Mouse (Mus musculus) adrenal gland, postnatal 36 days (tissue): ENCODE results near the gene Sp9. TPM values are rescaled to one million over a fixed set of nuclear protein-coding genes. Genes with fewer than 3 reads are reported as not detected.

Experiments
- DNase-seq, 2 experiments: peaks; one replicate each; pipeline ENCODE4 v3.0.0; 2021; ENCODE audit warnings: mixed read lengths in 1 of 2
- total RNA-seq, 2 experiments: library from RNA; stranded (reverse); gene quantifications; 2 replicates each; pipeline ENCODE4 v1.2.3; 2021

Gene Sp9
- total RNA-seq, 2 experiments from 2014 or later: not detected

DNA sequence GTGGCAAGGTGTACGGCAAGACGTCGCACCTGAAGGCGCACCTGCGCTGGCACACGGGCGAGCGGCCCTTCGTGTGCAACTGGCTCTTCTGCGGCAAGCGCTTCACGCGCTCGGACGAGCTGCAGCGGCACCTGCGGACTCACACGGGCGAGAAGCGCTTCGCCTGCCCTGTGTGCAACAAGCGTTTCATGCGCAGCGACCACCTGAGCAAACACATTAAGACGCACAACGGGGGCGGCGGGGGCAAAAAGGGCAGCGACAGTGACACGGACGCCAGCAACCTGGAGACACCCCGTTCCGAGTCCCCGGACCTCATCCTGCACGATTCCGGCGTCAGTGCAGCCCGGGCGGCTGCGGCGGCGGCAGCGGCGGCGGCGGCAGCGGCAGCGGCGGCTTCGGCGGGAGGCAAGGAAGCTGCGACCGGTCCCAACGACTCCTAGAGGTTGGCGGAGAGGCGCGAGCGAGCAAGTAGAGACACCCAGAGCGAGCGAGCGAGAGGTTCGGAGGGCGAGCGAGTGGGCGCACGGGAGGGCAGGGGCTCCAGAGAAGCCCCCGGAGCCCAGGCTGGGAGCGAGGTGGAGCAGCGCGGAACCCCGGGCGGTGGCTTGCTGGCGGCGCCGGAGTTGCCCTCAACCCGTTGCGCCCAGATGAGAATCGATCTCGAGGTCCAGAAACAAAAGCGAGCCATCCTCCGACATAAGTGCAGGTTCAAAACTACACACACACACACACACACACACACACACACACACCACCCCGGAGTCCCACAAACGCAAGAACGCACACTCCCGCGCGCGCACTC, 2.6 kb downstream of the Sp9 start:
- DNase-seq: peak in 1 of 2 experiments; percentile 54

DNA sequence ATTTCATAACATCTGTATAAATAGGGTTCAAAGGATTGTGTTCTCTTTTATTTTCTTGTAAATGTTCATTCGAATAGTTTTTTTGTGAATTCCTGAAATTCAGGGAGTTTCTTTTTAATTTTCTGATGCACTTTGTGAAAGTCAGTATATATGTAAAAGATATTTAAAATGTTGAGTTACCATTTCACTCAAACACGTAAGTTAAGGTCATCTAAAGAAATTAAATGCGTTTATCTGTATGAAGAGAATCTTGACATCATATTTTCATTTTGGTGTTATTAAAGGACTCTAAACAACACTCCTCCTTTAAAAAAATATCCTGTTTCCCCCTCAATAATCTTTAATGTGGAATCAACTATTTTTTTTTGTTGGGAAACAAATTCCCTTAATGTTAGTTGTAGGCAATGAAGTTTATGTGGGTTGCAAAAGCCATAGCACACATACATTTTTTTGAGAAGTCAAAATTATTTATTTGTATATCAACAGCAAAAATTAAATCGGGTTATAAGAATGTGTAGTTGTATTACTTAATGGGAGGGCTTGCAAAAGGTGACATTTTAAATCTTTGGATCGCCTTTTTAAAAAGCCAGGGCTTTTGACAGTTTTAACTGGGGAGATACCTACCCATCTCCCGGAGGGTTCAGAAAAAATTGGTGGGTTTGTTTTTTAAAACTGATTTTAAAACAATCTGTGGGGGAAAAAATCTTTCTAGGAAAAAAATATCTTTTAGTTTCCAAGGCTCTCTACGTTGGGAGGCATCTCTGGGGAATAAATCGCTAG, 3.7 kb downstream of the Sp9 start:
- no peak for DNase-seq

DNA sequence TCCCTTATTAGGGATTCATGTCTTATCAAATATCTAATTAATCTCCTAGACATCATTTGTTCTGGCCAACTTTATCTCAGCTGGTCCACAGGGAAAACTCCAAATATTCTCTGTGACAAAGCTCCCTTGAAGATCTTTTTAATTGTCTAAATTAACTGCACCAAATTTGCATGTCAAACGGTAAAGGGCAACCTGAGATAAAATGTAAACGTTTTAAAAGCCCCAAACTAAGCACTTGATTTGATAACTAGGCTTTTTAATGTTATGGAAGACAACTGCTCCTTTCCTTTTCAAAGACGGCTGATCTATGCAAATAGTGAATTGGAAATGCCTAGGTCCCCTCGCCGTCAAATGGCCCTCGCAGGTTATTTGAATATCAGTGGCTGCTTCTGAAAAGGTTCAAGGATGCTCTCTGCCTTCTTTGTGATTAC, 4.4 kb downstream of the Sp9 start:
- DNase-seq: no peak

DNA sequence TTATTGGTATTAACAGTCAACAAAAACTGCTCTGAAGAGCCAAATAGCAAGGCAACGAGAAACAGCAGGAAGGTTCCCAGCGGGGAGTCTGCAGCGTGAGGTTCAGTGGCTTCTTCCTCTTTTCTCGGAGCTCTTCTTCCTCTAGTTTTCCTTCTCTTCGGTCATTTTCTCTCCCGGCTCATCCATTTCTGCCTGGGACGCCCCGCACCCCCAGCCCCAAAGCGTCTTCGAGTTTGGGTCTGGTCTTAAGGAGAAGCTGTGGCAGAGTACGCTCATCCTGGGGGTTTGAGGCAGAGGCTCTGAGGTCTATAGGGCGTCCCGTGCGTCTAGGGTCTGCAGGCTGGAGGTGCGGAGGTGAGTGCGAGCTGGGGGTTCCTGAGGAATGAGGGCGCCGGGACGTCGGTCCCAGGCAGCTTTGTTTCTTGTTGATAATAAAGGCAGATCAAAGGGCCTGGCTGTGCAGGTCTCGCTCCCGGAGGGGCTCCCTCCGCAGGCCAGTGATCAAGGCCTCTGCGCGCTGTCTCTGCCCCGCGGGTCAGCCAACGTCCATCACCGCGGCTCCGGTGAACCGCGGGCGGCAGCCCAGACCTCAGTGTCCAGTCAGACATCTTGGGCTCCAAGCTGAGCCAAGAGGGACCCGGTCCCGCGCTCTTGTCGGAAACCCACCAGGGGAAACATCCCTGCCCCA, 5.4 kb downstream of the Sp9 start:
- DNase-seq: no peak

DNA sequence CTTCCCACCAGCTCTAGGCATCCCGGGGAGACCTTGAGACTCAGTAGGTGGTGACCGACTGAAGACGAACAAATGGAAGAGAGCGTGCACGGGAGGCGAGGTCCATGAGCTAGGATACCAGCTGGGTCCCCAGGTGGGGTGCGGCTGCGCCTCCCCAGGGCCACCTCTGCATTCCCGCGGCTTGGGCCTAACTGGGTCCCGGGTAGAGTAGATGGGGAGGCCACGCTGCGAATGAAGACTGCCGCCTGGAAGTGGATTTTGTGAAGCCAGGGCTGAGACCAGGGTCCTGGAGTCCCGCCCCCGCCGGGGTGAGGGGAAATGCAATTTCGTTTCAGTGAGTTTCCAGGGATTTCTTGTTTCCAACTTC, 6.0 kb downstream of the Sp9 start:
- no peak for DNase-seq

DNA sequence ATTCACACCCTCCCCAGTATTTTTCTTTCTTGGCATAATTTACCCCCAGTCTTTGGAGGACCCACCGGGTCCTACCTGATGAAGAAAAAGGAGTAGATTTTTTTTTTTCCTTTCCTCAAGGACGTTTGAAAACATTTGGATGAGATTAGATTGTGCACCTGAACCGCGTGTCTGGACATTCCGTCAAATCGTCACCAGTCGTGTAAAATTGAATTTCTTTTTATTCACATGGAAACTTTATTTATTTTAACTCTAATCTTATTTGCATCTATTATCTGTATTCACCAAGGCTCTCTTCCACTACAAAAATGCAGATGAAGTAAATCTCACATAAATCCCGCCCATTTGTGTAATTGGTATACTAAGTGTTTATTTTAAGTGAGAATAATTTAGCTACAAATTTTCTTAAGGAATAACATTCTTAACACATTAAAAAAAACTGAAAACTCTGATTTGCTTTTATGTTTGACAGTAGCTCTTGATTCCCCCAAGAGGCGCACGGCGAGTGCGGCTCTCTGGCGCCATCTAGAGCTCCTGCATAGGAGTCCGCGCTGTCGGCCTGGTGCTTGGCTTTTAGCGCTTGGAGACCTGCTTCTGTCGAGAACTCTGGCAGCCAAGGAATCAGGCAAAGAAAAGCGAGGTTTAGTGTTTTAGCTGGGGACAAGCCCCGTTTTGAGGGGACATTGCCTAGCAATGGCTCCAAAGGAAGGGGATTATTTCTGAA, 6.6 kb downstream of the Sp9 start:
- DNase-seq: peak; percentile 90 to 93

DNA sequence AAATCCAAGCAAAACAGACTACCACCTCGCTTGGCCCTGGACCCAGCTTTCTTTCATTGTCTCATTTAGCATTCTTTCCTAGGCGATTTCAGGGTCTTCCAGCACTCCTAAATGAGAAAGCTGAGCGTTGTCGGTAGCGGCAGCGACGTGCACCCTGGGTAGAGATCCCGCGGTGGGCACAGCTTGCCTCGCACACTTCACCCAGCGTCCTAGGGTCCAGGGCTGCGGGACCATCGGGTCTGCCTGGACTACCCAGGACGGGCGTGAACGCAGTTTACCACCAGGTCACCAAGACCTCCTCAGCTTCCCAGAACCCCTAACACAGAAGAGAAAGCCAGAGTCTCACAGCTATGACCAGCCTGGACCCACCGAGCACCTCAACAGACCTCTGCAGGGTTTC, 7.1 kb downstream of the Sp9 start:
- no peak for DNase-seq

DNA sequence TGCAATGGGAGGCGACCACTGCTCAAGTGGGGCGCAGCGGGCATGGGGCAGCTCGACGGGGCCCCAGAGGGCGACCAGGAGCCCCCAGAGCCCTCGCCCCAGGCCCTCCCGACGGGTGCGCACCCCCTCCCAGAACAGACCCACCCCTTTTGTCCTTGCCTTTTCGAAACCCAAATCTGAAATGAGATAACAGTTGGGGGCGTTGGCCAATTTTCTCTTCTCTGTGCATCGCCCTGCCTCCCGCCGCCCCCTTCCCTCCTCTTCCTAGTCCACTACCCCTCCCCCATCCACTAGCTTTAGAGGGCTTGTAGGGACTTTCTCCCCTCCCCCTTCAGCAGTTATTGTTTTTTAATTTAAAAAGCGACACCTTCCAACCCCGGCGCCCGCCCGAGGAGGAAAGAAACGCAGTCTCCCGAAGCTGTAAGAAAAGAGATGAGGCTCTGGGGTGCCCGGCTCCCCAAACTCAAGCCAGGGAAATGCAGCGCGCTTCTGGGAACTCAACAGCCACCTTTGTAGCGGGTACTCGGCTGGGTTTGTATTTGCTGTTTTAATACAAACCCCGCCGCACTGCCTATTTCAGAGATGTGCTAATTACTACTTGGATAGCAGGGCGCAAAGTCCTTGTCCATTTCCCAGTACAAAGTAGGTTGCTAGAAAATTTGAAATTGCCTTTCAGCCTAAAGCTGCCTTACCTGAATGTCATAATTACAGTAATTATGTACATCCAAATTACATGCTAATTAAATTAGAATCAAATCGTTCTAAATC, 7.7 kb downstream of the Sp9 start:
- DNase-seq: no peak

DNA sequence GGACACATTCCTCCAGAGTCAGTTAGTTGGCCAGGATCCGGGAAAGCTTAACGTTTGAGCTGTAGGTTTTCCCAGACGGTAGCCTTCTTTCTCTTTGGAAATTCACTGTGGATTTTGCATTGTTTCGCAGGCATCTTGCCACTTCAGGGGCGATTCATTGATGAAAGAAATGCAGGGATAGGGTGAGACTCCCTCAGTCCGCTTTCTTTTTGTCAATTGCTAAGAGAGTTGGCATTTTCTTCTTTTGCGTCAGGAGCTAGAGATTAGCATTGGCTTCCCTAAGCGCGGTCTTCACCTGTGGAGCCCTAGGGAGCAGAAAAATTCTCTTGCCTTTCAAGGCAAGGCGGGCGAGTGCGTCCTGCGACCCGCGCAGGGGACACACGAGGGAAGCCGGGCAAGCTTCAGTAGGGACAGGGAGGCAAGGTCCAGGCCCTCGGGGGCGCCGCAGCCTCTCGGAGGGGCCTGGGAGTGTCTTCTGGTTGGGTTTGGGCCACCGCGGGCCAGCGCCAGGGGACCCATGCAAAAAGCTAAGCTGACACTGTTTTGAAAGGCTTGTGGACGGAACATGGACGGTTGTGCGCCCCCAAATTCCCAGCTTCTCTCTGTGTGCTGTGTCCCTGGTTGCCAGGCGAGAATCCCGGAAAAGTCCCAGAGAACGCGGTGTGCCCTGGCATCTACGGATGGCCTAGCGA, 8.8 kb downstream of the Sp9 start:
- DNase-seq: no peak

DNA sequence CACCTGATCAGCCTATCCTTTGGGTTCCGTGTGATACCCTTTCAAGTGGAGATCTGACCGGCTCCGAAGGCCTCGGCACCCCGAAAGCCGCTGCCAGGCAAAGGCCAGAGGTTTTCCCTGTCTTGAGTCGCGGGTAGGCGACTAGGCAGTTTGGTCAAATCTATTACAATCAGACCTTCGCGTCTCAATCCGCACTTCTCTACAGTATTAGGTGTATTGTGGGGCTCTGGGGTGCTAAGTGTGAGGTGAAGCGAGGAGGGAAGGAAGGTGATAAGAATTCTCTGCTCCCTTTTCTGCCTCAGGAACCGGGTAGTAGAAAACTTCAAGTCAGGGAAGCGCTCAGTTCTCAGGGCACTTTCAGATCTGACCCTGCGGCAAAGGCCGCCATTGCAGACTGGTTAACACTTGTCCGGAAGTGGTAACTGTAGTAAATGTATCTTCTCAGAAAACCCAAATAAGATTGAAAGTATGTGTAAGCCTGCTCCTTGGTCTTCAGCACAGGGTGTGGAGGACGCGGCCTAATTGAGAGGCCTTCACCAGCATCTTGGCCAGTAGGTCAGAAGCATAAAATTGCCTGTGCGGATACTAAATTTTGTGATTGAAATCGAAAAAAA, 9.4 kb downstream of the Sp9 start:
- no peak for DNase-seq

DNA sequence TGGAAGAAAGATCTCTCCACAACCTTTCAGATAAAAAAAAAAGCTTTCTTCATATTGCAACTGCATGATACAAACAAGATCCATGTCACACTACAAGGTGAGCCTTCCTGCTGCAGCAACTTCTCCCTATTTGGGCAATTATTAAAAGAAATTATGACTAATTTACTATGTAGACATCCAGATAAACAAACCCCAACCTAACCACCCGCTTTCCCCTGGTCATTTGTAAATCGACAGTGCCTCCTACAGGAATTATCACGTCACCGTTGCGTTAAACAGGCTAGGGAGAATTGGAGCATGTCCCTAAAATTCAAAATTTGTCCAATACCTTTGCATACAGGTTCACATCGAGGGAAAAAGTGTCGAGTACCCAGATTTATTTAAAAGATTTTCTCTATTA, 10.0 kb downstream of the Sp9 start:
- DNase-seq: no peak

DNA sequence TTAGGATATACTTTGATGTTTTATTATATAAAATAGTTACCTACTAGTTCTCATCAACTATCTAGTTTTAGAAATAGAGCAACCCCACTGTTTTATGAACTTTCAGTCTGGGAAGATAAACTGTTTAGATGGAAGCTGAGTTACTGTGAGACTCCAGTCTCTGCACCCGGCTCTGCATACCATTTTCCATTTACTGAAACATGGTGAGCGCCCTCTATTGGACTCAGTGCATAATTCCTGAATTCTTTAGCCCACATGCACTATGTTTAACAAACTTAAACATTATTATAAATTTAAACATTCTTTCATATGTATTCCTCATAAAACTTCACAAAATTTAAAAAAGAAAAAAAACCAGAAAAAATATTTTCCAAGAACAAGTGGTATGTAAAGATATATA, 13.9 kb downstream of the Sp9 start:
- no peak for DNase-seq

DNA sequence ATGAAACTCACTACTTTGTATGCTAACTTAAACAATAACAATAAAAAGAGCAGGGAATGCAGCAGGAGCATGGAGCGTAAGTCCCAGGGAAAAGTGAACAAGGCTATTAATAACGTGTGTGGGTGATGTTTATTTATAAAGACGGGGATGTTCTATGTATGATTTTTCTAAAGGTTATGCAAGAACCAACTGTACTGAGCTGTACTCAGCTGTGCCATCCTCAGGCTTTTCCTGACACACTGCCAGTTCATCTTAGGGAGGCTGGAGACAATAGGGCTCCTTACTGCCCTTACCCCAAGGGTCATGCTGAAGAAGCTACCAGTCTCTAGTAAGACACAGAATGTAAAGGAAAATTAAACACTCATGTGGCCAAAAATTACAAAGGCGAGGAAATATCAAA, 19.4 kb downstream of the Sp9 start:
- DNase-seq: no peak

DNA sequence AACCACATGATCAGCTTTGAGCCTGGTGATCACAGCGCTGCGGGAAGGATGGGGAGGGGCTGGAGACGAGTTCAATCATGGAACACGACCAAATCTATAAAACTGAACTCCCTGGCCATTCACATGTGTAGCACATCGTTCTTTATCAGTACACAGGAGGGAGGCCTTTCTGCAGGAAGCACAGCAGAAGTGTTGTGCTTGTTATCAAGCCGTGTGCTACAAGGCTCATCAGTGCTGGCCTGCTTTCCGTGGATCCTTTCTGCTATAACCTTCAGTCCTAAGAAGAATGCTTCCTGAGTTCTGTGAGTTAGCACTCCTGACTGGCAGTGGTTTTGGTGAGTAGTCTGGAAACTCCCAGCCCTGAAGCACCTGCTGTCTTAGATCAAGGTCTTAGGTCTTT, 23.3 kb downstream of the Sp9 start:
- no peak for DNase-seq

DNA sequence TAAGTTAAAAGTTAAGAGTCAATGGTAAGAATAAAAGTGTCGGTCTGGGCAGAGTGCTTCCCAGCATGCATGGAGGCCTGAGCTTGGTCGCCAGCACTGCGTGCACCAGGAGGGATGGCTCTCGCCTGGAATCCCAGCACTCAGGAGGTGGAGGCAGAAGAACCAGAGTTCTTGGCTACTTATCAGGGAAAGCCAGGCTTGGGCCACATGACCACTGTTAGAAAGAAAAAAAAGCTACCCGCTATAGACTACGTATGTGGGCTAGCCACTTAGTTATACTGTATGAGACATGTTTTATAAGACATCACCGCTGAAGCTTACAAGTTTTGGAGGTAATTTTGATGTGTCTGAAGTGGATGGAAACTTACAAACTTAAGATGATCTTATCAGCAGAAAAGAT, 26.4 kb downstream of the Sp9 start:
- DNase-seq: no peak

DNA sequence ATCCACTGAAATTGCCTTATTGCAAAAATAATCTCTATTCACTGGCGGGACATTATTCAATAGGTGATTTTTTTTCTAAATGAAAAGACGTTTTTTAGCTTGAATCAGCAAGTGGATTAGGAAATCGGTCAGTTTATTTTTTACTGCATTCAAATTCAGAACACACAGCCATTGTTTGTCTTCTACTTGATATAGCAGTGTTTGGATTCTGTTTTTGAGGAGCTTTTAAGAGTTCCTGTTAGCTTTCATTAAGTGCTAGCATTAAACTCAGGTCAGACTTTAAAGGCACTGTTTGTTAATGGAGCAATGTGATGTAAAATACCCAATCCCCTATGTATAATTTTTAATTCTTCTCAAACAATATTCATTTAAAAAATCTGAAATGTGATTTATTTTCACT, 27.1 kb downstream of the Sp9 start:
- no peak for DNase-seq

DNA sequence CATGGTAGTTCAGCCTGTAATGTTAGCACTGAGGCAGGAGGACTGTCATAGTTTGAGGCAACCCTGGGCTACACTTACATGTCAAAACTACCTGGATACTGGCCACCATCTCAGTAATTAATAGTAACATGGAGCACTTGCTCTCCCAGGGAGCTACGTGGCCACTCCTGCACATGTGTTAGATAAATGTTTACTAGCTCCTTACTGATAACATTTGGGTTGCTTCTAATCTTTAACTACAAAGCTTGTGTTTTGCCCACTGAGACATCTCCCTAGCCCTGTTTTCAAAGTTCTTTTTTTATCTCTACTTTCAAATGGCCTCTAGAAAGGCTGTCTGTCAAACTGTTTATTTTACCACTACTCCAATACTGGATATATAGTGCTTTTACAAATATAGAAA, 30.3 kb downstream of the Sp9 start:
- DNase-seq: no peak

DNA sequence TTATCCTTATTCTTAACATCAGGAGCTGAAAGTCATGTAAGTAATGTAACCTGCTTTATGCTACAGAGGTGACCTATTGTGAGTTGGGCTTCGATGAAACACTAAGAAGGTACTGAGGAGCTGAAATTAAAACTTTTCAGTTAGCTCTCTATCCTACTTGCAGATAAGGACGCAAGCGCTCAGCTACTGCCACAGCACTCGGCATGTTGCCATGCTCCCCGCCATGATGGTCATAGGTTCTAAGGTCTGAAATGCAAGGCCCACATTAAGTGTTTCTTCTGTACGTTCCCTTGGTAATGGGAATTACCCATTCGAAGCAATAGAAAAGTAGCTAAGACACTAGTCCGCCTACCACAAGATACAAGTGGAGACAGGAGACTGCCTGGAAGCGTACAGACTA, 31.0 kb downstream of the Sp9 start:
- DNase-seq: no peak

DNA sequence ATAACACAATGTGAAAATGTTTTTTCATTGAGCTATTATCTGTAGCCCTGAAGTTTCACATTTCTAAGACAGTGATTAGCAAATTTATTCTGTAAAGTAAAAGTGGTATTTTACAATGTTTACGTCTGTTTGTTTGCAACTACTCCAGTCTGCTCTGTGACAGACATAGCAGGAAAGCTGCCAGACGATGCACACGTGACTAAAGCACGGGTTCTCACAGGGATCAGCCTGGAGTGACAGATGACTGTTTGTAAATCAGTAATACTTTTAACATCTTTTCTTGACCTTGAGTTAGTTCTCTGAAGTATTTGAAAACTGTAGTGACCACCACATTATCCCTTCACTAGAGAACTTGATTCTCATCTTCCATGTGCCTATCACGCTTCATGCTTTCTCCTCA, 32.8 kb downstream of the Sp9 start:
- no peak for DNase-seq

DNA sequence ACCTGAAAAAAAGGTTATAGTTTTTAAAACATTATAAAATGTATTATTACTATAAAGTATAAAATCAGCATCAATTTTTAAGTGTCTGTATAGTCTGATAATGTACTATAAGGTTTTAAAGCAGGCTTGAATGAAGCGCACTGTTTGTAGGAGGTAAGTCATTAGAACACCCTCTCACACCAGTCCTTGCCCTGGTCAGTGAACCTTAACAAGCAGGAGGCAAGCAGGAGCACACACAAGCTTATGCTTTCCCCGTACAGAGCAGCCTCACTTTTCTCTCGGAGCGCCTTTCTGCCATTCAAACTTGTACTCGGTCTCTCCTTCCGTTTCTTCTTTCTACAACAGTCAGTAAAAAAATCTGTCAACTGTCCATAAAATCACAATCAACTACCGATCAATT, 34.3 kb downstream of the Sp9 start:
- no peak for DNase-seq
